Mouse (Mus musculus): ENCODE measurements at regions not wholly inside any gene's neighbourhood (a gene's known extent, or its start where the extent isn't known, plus 50 kb on each side); places are given as distances from the start of the nearest gene placed in this dataset.

GRCm38 (mm10) chr8:53984296-53984695, 93.1 kb upstream of the Vegfc start:
- Histone ChIP-seq H3K9me3 (no peaks in the 10 kb centered on the region), H3K27me3 (ENCODE audit: poor library complexity, severe bottlenecking) (no peaks in the 10 kb centered on the region), H3K27ac (no peak overlapping the region), H3K4me1 (no peaks in the 10 kb centered on the region), H3K36me3 (replicated peaks) (no peaks in the 10 kb centered on the region), H3K4me3 (no peak overlapping the region)
- DNase-seq (ENCODE audit: extremely low spot score, low spot score): no peak
- 88% methylated on average over 2 of the region's 2 CpGs for WGBS

DNA sequence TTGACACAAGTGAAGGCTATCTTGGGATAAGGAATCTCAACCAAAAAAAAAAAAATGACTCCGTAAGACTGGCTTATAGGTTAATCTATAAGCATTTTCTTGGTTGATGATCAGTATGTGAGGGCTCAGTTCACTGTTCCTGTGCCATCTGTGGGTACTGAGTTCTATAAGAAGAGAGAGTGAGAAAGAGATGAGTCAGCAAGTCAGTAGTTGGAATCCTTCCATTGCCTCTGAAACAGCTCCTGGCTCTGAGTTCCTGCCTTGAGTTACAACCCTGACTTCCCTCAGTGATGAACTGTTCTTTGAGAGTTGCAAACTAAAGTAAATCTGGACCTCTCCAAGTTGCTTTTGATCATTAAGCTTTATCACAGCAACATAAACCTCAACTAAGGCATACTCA, 91.7 kb upstream of the Vegfc start:
- Histone ChIP-seq H3K4me3 (no peak overlapping the region), H3K4me1 (no peaks in the 10 kb centered on the region), H3K36me3 (replicated peaks) (no peaks in the 10 kb centered on the region), H3K27me3 (ENCODE audit: poor library complexity, severe bottlenecking) (no peaks in the 10 kb centered on the region), H3K27ac (no peak overlapping the region), H3K9me3 (no peaks in the 10 kb centered on the region)
- 91% methylated on average over 1 of the region's 1 CpGs for WGBS
- no peak for DNase-seq (ENCODE audit: extremely low spot score, low spot score)

DNA sequence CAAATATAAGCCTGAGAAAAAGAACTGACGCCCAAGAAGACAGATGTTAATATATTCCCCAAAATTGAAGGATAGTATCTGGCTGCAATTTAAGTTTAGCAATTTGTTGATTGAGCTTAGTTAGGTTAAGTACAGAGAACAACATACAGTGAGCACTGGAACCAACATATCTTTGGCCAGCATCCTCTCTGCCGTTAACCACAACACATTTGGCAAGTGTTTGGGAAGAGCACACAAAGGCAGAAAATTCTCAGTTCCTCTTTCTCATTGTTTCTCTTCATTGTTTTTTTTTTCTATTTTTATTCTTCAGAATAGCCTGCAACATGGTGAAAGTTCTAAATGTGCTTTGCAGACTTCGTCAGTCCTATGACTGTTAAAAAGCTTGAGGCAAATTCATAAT, 83.2 kb upstream of the Vegfc start:
- no peaks in the 10 kb centered on the region for H3K36me3 ChIP-seq (replicated peaks)
- H3K9me3 ChIP-seq: peaks cover 6% of the 10 kb centered on the region
- WGBS: 91% methylated on average over 3 of the region's 3 CpGs
- no peak overlapping the region for H3K4me3 ChIP-seq
- H3K27me3 ChIP-seq (ENCODE audit: poor library complexity, severe bottlenecking): no peaks in the 10 kb centered on the region
- no peaks in the 10 kb centered on the region for H3K4me1 ChIP-seq
- no peak for DNase-seq (ENCODE audit: extremely low spot score, low spot score)
- H3K27ac ChIP-seq: no peak overlapping the region

GRCm38 (mm10) chr8:53997461-53997860, 79.9 kb upstream of the Vegfc start:
- 87% methylated on average over 2 of the region's 2 CpGs for WGBS
- DNase-seq (ENCODE audit: extremely low spot score, low spot score): no peak
- Histone ChIP-seq H3K27me3 (ENCODE audit: poor library complexity, severe bottlenecking) (no peaks in the 10 kb centered on the region), H3K4me1 (peaks cover 3% of the 10 kb centered on the region; the same call in 1 of the 2 replicates), H3K27ac (no peak overlapping the region), H3K36me3 (replicated peaks) (no peaks in the 10 kb centered on the region), H3K4me3 (no peak overlapping the region), H3K9me3 (no peaks in the 10 kb centered on the region; the same call in 1 of the 2 replicates)

- H3K9me3 ChIP-seq: no peaks in the 10 kb centered on the region
- WGBS: 76% methylated on average over 1 of the region's 1 CpGs
- peaks cover 7% of the 10 kb centered on the region for H3K4me1 ChIP-seq
- no peaks in the 10 kb centered on the region for H3K36me3 ChIP-seq (replicated peaks)
- no peak overlapping the region for H3K27ac ChIP-seq
- no peaks in the 10 kb centered on the region for H3K27me3 ChIP-seq (ENCODE audit: poor library complexity, severe bottlenecking)
- no peak for DNase-seq (ENCODE audit: extremely low spot score, low spot score)
- H3K4me3 ChIP-seq: no peak overlapping the region
These were observed 74.5 kb upstream of the Vegfc start for GRCm38 (mm10) chr8:54002948-54003347.

GRCm38 (mm10) chr8:54014096-54014495, 63.3 kb upstream of the Vegfc start:
- H3K36me3 ChIP-seq (replicated peaks): no peaks in the 10 kb centered on the region
- no peaks in the 10 kb centered on the region for H3K9me3 ChIP-seq
- no peak overlapping the region for H3K27ac ChIP-seq
- H3K4me1 ChIP-seq: peaks cover 35% of the 10 kb centered on the region
- no peak overlapping the region for H3K4me3 ChIP-seq
- no peak for DNase-seq (ENCODE audit: extremely low spot score, low spot score)
- 42% methylated on average over 3 of the region's 3 CpGs for WGBS
- H3K27me3 ChIP-seq (ENCODE audit: poor library complexity, severe bottlenecking): no peaks in the 10 kb centered on the region

- Histone ChIP-seq H3K36me3 (replicated peaks) (no peaks in the 10 kb centered on the region), H3K27ac (no peak overlapping the region), H3K27me3 (ENCODE audit: poor library complexity, severe bottlenecking) (no peaks in the 10 kb centered on the region), H3K9me3 (no peaks in the 10 kb centered on the region), H3K4me3 (no peak overlapping the region), H3K4me1 (peaks cover 39% of the 10 kb centered on the region)
- WGBS: 33% methylated on average over 3 of the region's 3 CpGs
- DNase-seq (ENCODE audit: extremely low spot score, low spot score): no peak
These were observed 58.8 kb upstream of the Vegfc start for GRCm38 (mm10) chr8:54018535-54019165.
